Mouse (Mus musculus) lung, postnatal 14 days (tissue): Measurements from ENCODE around the gene 4932429P05Rik.

Experiments used
- DNase-seq: peaks from one replicate; pipeline ENCODE4 v3.0.0; 2021

4932429P05Rik gene

DNA sequence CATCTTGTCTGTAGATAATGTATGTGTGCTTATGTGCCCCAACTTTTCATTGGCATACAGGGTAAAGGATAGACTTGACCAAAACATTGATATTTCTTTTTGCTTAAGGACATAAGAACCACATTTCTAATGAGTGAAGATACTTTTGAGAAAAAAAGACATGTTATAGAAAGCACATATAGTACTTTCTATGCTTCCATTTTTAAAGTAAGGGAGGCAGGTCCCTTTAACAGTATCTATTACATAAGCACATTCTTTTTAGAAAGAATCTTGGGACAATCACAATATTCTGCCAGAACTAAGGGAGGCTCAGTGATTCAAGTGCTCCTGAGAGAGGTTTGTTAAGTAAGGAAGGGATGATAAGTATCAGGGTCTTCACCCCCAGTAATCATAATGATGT, at the start of gene 4932429P05Rik:
Gene 4932429P05Rik, plus strand, starts transcription at position 301 of the 400 bp plus-strand sequence.
- no peak for DNase-seq
